Mouse (Mus musculus): Measurements from ENCODE around the gene Riok1. TPM values are rescaled to one million over a fixed set of nuclear protein-coding genes. Genes with fewer than 3 reads are reported as not detected.

Gene Riok1
- polyA plus RNA-seq (2016; fragmentation: Nextera tagmentation; extraction: Ambion mirVana) = 62.4 and 62.5 TPM in 2 replicates

DNA sequence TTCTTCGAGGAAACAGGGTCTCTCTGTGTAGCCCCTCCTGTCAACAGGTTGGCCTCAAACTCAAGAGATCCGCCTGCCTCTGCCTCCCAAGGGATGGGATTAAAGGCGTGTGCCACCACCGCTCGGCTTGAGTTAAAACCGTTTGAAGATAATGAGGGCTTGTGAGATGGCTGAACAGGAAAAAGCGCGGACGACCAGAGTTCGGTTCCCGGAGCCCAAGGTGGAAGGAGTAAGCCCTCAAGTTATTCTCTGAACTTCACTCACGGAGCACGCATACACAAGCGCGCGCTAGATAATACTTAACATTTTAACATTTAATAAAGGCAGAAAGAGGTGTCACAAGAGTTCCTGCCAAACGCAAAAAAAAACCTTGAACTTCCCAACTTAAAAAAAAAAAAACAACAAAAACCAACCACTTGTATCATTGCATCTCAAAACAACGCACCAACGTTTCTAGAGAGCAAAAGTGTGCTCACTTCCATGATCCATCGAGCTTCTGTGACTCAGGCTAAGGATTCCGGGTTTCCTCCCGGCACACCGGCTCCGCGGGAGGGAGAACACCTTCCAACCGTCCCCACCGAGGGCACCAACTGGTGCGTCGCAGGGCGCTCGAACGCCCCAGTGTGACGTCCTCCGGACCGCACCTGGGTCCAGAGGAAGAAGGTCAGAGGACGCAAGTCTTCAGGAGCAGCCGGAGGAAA lies at the start of gene Riok1:
Gene Riok1 (plus strand): TSS at position 653 of the 701 bp plus-strand sequence.
- 10% methylated on average over 37 of the region's 37 CpGs for WGBS
- H3K9me3 ChIP-seq = no peaks in the 10 kb centered on the region
- no peaks in the 10 kb centered on the region for H3K27me3 ChIP-seq
- H3K36me3 ChIP-seq = peaks cover 18% of the 10 kb centered on the region
- H3K4me2 ChIP-seq (replicated peaks) = peak within 1 kb of the TSS; percentile 93
- H3K4me3 ChIP-seq = peak within 1 kb of the TSS; percentile 86
- peak within 1 kb of the TSS; percentile 83 for H3K9ac ChIP-seq
- peak within 1 kb of the TSS; percentile 81 for H3K27ac ChIP-seq
- peaks cover 14% of the 10 kb centered on the region for H3K4me1 ChIP-seq
- ATAC-seq (ENCODE audit: insufficient number of reproducible peaks, insufficient read depth, low FRiP score, low TSS enrichment) = peak; percentile 37; the same call in 1 of the 2 replicates

DNA sequence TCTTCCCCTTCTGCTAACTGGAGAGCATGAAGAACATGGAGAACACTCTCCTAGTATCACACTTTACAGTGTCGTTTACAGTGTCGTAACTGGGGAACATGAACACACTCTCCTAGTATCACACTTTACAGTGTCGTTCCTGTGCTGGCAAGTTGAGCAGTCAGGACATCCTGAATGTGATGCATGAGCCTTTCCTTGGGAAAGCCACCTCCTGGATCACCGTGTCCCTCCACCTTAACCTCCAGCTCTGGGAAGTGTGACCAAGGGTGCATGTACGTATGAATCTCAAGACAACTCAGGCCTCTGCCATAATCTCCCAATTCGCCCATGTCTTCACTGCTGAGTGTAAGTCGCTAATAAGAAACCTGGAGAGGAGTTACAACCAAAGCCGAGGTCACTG lies 47.1 kb upstream of the Riok1 start:
- H3K4me3 ChIP-seq = no peak overlapping the region
- no peak overlapping the region for H3K27ac ChIP-seq
- H3K4me2 ChIP-seq (replicated peaks) = no peak overlapping the region
- no peaks in the 10 kb centered on the region for H3K27me3 ChIP-seq
- peaks cover 61% of the 10 kb centered on the region for H3K36me3 ChIP-seq
- ATAC-seq (ENCODE audit: insufficient number of reproducible peaks, insufficient read depth, low FRiP score, low TSS enrichment) = no peak
- H3K9me3 ChIP-seq = no peaks in the 10 kb centered on the region
- no peak overlapping the region for H3K9ac ChIP-seq
- H3K4me1 ChIP-seq = 0 out of 2 replicates have a peak, but pooled peaks cover 2% of the 10 kb centered on the region
- WGBS = 93% methylated on average over 8 of the region's 8 CpGs

DNA sequence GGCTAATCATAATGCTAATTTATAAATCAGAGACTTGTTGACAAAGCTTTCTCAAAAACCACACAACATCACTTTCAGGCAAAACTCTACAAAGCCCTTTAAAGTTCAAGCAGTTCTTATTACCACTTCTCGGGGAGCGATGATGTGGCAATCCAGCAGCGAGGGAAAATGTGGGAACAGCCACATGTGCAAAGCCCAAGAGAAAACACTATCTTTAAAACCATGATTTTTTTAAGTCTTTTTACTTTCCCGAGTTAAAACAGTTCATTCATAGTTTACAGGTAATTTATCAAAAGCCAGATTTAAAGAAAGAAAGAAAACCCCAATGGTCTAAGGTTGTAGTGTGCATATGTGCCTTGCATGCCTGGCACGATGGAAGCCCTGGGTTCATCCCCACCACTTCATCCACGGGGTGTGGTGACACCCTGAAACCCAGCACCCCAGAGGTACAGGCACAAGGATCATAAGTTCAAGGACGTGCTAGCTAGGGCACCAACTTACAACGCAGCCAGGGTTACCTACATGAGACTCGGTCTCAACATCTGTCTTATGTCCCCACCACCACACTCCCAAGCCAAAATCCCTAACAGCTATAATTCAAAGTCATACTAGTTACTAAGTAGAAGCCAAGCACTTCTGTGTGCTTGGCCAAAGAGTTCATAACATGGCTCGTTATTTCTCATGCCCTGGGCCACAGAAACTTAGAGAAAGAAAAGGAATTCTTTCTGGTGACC lies 44.0 kb upstream of the Riok1 start:
- 0 out of 2 replicates have a peak, but pooled peaks cover 2% of the 10 kb centered on the region for H3K27me3 ChIP-seq
- no peak for ATAC-seq (ENCODE audit: insufficient number of reproducible peaks, insufficient read depth, low FRiP score, low TSS enrichment)
- 0 out of 2 replicates have a peak, but pooled peaks cover 2% of the 10 kb centered on the region for H3K4me1 ChIP-seq
- peaks cover 35% of the 10 kb centered on the region for H3K36me3 ChIP-seq
- H3K4me2 ChIP-seq (replicated peaks) = peak overlapping the region; percentile 73
- peak overlapping the region; percentile 95; the same call in 1 of the 2 replicates for H3K27ac ChIP-seq
- H3K4me3 ChIP-seq = peak overlapping the region; percentile 93
- peak overlapping the region; percentile 97 for H3K9ac ChIP-seq
- WGBS = 8% methylated on average over 10 of the region's 10 CpGs
- no peaks in the 10 kb centered on the region for H3K9me3 ChIP-seq

DNA sequence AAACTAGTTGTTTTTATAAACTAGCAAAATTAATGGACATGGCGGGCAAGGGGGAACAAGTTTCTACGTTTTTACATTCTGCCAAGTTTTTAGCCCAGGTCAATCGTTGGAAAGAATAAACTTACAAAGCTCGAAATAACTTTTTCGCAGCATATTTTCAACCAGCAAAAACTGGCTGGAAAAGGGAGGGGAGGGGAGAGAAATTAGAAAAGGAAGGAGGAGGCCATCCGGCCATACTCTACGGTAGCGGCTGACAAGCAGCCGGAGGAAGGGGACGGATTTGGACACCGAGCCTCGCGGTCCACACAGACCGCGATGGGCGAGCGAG lies 43.5 kb upstream of the Riok1 start:
- H3K4me1 ChIP-seq = 0 out of 2 replicates have a peak, but pooled peaks cover 2% of the 10 kb centered on the region
- H3K36me3 ChIP-seq = peaks cover 30% of the 10 kb centered on the region
- H3K27ac ChIP-seq = peak overlapping the region; percentile 95
- H3K27me3 ChIP-seq = 0 out of 2 replicates have a peak, but pooled peaks cover 2% of the 10 kb centered on the region
- peak; percentile 30; the same call in 1 of the 2 replicates for ATAC-seq (ENCODE audit: insufficient number of reproducible peaks, insufficient read depth, low FRiP score, low TSS enrichment)
- H3K4me2 ChIP-seq (replicated peaks) = peak overlapping the region; percentile 73
- H3K9ac ChIP-seq = peak overlapping the region; percentile 97
- H3K4me3 ChIP-seq = peak overlapping the region; percentile 93
- 1% methylated on average over 17 of the region's 17 CpGs for WGBS
- H3K9me3 ChIP-seq = no peaks in the 10 kb centered on the region

- H3K27ac ChIP-seq = peak within 1 kb of the TSS; percentile 95
- under 1% methylated on average over 85 of the region's 89 CpGs for WGBS
- peak; percentile 93 for ATAC-seq (ENCODE audit: insufficient number of reproducible peaks, insufficient read depth, low FRiP score, low TSS enrichment)
These were observed 42.9 kb upstream of the Riok1 start, which contains the start of gene Ssr1 for GRCm38 (mm10) chr13:37993704-37994404. TSS of gene Ssr1 (minus strand) at chr13:37994217.

GRCm38 (mm10) chr13:37994405-37994749 lies 42.4 kb upstream of the Riok1 start:
- ATAC-seq (ENCODE audit: insufficient number of reproducible peaks, insufficient read depth, low FRiP score, low TSS enrichment) = peak; percentile 55
- Histone ChIP-seq H3K27ac (peak overlapping the region; percentile 95), H3K4me2 (replicated peaks) (peak overlapping the region; percentile 45)

More at GRCm38 (mm10) chr13:37993704-37994404, 42.9 kb upstream of the Riok1 start, which contains the start of gene Ssr1:
- Histone ChIP-seq H3K9ac (peak within 1 kb of the TSS; percentile 97), H3K27me3 (0 out of 2 replicates have a peak, but pooled peaks cover 2% of the 10 kb centered on the region), H3K36me3 (peaks cover 24% of the 10 kb centered on the region), H3K4me2 (replicated peaks) (peak within 1 kb of the TSS; percentile 73), H3K4me3 (peak within 1 kb of the TSS; percentile 93), H3K9me3 (no peaks in the 10 kb centered on the region), H3K4me1 (0 out of 2 replicates have a peak, but pooled peaks cover 2% of the 10 kb centered on the region)

DNA sequence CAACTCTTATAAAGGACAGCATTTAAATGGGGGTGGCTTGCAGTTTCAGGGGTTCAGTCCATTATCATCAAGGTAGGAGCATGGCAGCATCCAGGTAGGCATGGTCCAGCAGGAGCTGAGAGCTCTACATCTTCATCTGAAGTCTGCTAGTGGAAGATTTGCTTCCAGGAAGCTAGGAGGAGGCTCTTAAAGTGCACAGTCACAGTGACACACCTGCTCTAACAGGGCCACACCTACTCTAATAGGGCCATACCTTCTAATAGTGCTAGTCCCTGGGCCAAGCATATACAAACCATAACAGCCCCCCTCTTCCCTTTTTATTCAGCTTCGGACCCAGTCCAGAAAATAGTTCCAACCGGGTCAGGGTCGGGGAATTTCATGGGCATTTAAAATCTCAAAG lies 37.1 kb upstream of the Riok1 start:
- H3K9ac ChIP-seq = no peak overlapping the region
- no peak for ATAC-seq (ENCODE audit: insufficient number of reproducible peaks, insufficient read depth, low FRiP score, low TSS enrichment)
- no peak overlapping the region for H3K4me3 ChIP-seq
- no peaks in the 10 kb centered on the region for H3K36me3 ChIP-seq
- WGBS = 80% methylated on average over 3 of the region's 3 CpGs
- H3K27ac ChIP-seq = no peak overlapping the region
- H3K9me3 ChIP-seq = no peaks in the 10 kb centered on the region
- no peaks in the 10 kb centered on the region for H3K4me1 ChIP-seq
- 0 out of 2 replicates have a peak, but pooled peaks cover 2% of the 10 kb centered on the region for H3K27me3 ChIP-seq
- H3K4me2 ChIP-seq (replicated peaks) = no peak overlapping the region

More at GRCm38 (mm10) chr13:37994405-37994749, 42.4 kb upstream of the Riok1 start:
- Histone ChIP-seq H3K9ac (peak overlapping the region; percentile 97; the same call in 1 of the 2 replicates), H3K36me3 (peaks cover 19% of the 10 kb centered on the region), H3K9me3 (no peaks in the 10 kb centered on the region), H3K4me1 (0 out of 2 replicates have a peak, but pooled peaks cover 2% of the 10 kb centered on the region), H3K27me3 (0 out of 2 replicates have a peak, but pooled peaks cover 2% of the 10 kb centered on the region), H3K4me3 (peak overlapping the region; percentile 93)
- 24% methylated on average over 7 of the region's 7 CpGs for WGBS

- H3K4me1 ChIP-seq = no peaks in the 10 kb centered on the region
- WGBS = 41% methylated on average over 1 of the region's 1 CpGs
- ATAC-seq (ENCODE audit: insufficient number of reproducible peaks, insufficient read depth, low FRiP score, low TSS enrichment) = no peak
- no peaks in the 10 kb centered on the region for H3K36me3 ChIP-seq
- no peak overlapping the region for H3K4me3 ChIP-seq
- no peak overlapping the region for H3K9ac ChIP-seq
- no peak overlapping the region for H3K27ac ChIP-seq
- no peak overlapping the region for H3K4me2 ChIP-seq (replicated peaks)
- 0 out of 2 replicates have a peak, but pooled peaks cover 2% of the 10 kb centered on the region for H3K27me3 ChIP-seq
- no peaks in the 10 kb centered on the region for H3K9me3 ChIP-seq
These were observed 34.3 kb upstream of the Riok1 start for GRCm38 (mm10) chr13:38002461-38002860.

DNA sequence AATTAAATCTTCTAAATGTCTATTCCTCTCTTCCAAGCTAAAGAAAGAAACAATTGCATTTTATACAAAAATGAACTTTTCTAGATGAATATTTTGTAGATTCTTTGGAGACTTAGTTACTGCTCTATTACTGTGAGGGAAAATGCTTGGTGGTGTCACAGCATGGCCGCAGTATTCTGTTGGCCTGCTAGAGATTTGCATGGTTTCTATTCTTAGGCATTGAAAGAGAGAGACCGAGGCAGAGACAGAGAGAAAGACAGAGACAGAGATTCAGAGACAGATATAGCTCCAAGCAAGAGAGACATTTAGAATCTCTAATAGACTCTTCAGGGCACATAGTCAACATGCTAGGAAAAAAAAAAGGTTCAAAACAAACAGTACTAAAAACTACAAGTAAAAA lies 28.8 kb upstream of the Riok1 start:
- Histone ChIP-seq H3K4me2 (replicated peaks) (no peak overlapping the region), H3K27ac (no peak overlapping the region), H3K4me1 (no peaks in the 10 kb centered on the region), H3K27me3 (no peaks in the 10 kb centered on the region), H3K9me3 (no peaks in the 10 kb centered on the region), H3K4me3 (no peak overlapping the region), H3K36me3 (no peaks in the 10 kb centered on the region), H3K9ac (no peak overlapping the region)
- ATAC-seq (ENCODE audit: insufficient number of reproducible peaks, insufficient read depth, low FRiP score, low TSS enrichment) = no peak
- WGBS = 84% methylated on average over 2 of the region's 2 CpGs

GRCm38 (mm10) chr13:38009721-38010408 lies 26.9 kb upstream of the Riok1 start:
- 84% methylated on average over 5 of the region's 5 CpGs for WGBS
- no peaks in the 10 kb centered on the region for H3K27me3 ChIP-seq
- no peaks in the 10 kb centered on the region for H3K9me3 ChIP-seq
- ATAC-seq (ENCODE audit: insufficient number of reproducible peaks, insufficient read depth, low FRiP score, low TSS enrichment) = no peak
- no peak overlapping the region for H3K27ac ChIP-seq
- H3K4me2 ChIP-seq (replicated peaks) = no peak overlapping the region
- no peak overlapping the region for H3K4me3 ChIP-seq
- H3K4me1 ChIP-seq = no peaks in the 10 kb centered on the region
- H3K36me3 ChIP-seq = no peaks in the 10 kb centered on the region
- no peak overlapping the region for H3K9ac ChIP-seq

- H3K4me3 ChIP-seq = no peak overlapping the region
- no peak for ATAC-seq (ENCODE audit: insufficient number of reproducible peaks, insufficient read depth, low FRiP score, low TSS enrichment)
- H3K27ac ChIP-seq = no peak overlapping the region
- no peaks in the 10 kb centered on the region for H3K27me3 ChIP-seq
- H3K36me3 ChIP-seq = no peaks in the 10 kb centered on the region
- no peak overlapping the region for H3K4me2 ChIP-seq (replicated peaks)
- no peaks in the 10 kb centered on the region for H3K9me3 ChIP-seq
- no peak overlapping the region for H3K9ac ChIP-seq
- no peaks in the 10 kb centered on the region for H3K4me1 ChIP-seq
- WGBS = 74% methylated on average over 5 of the region's 5 CpGs
These were observed 26.3 kb upstream of the Riok1 start for GRCm38 (mm10) chr13:38010444-38010910.
